Mouse (Mus musculus) liver, postnatal 0 days (tissue): ENCODE data around the gene Scin.

ENCODE experiments used
- CTCF ChIP-seq: sonication (generic); IDR thresholded peaks from 2 replicates; pipeline ENCODE4 v1.5.1; 2016; ENCODE audit warnings: antibody characterized with exemption, low read depth
- EP300 ChIP-seq: IDR thresholded peaks from 2 replicates; pipeline ENCODE4 v1.6.1; 2016; ENCODE audit warnings: antibody characterized with exemption, low read depth, mild to moderate bottlenecking

GRCm38 (mm10) chr12:40171637-40172036 is 37.6 kb upstream of the Scin start:
- TF ChIP-seq EP300 (no peak), CTCF (no peak)
